Mouse (Mus musculus): ENCODE data around the gene Eqtn. TPM values are rescaled to one million over a fixed set of nuclear protein-coding genes. Genes with fewer than 3 reads are reported as not detected.

Eqtn gene
- 0.12 TPM in 1 of 2 replicates, not detected in the other for polyA plus RNA-seq (2015; fragmentation: Nextera tagmentation; extraction: Ambion mirVana)

DNA sequence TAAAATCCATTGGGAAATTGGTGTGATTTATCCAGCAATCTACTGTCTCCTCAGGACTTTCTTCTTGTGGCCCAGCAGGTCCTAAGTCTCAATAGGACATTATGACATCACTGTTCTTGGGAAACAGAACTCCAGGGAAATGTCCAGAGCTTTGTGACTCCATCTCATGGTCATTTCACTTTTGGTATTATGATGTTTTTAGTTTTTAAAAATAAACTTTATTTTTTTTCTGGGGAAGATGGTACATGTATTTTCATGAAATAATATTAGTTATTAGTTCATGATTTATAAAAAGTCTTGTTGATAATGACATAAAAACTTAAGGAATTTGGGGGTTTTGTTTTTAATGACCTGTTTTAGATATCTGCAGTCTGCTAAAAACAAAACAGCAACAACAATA lies at the start of gene Eqtn:
Gene Eqtn, minus strand, starts transcription at position 101 of the 400 bp plus-strand sequence.
- Histone ChIP-seq H3K27me3 (replicated peaks) (no peaks in the 10 kb centered on the region), H3K9me3 (no peaks in the 10 kb centered on the region), H3K4me1 (no peaks in the 10 kb centered on the region), H3K27ac (no peak within 1 kb of the TSS), H3K36me3 (no peaks in the 10 kb centered on the region), H3K4me2 (no peak within 1 kb of the TSS), H3K9ac (no peak within 1 kb of the TSS), H3K4me3 (replicated peaks) (no peak within 1 kb of the TSS)
- ATAC-seq (ENCODE audit: insufficient read depth, low FRiP score, low read depth): no peak

DNA sequence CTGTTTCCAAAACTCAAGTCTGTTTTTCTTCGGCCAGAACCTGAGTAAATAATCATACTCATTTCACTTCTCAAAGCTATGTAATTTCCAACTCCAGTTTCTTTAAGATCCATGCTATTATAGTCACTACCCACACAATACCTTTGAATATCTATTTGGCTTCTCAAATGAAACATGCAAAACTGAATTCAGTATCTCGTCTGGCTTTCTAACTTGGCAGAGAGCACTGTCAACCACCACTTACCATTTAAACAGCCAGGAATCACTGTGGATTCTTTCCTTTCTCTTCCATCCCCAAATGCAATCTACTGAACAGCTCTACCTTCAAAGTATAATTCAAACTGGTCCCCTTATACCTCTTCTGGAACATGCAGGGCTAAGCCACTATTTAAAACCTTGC lies 44.7 kb upstream of the Eqtn start:
- peaks cover 12% of the 10 kb centered on the region for H3K4me1 ChIP-seq
- H3K27ac ChIP-seq: no peak overlapping the region
- no peak overlapping the region for H3K9ac ChIP-seq
- H3K9me3 ChIP-seq: no peaks in the 10 kb centered on the region
- H3K36me3 ChIP-seq: peaks cover 4% of the 10 kb centered on the region; the same call in 1 of the 2 replicates
- no peak overlapping the region for H3K4me3 ChIP-seq (replicated peaks)
- H3K27me3 ChIP-seq (replicated peaks): no peaks in the 10 kb centered on the region
- H3K4me2 ChIP-seq: no peak overlapping the region
- WGBS: 90% methylated on average over 2 of the region's 2 CpGs
- ATAC-seq (ENCODE audit: insufficient read depth, low FRiP score, low read depth): no peak

DNA sequence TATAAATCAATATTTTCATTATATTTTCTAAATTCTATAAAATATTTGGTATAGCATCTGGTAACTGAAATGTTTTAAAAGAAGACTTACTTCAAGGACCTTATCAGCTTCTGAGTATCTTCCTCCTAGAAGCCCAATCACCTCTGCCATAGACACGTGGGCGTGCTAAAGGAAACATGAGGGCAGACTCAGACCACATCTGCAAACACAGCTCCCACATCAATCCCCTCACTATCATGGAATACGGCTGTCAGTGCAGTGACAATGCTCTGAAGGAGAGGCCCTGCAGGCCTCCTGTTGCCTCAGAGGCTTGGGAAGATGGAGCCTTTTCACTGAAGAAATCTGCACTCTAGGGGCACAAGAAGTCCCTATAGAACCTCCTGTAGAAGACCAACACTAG lies 24.1 kb upstream of the Eqtn start:
- H3K27me3 ChIP-seq (replicated peaks): no peaks in the 10 kb centered on the region
- no peak overlapping the region for H3K9ac ChIP-seq
- no peak overlapping the region for H3K27ac ChIP-seq
- no peak for ATAC-seq (ENCODE audit: insufficient read depth, low FRiP score, low read depth)
- H3K9me3 ChIP-seq: no peaks in the 10 kb centered on the region
- no peak overlapping the region for H3K4me3 ChIP-seq (replicated peaks)
- 80% methylated on average over 3 of the region's 3 CpGs for WGBS
- no peak overlapping the region for H3K4me2 ChIP-seq
- peaks cover 27% of the 10 kb centered on the region; the same call in 1 of the 2 replicates for H3K36me3 ChIP-seq
- no peaks in the 10 kb centered on the region for H3K4me1 ChIP-seq

DNA sequence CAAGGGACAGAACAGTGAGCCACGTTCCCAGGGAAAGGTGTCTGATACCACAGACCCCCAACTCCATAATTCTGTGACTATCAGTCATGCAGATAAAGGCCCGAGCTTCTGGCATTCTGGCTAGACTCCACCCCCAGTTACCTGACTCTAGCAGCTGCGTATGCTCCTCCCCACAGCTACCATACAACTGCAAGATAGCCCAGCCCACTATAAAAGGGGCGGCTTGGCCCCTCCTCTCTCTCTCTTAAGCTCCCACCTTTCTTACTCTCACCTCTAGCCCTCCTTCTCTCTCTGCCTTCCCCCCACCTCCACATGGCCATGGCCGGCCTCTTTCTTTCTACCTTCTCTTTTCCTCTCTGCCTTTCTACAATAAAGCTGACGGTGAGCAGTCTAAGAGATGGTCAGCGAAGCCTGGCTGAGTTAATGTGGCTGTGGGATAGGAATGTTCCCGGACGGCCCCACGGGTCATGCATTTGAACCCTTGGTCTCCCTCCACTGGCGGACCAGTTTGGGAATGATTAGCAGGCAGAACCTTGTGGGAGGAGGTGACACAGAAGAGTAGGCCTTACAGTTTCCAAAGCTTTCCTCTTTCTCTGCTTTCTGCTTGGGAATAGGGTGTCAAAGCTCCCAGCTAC lies 12.7 kb upstream of the Eqtn start:
- ATAC-seq (ENCODE audit: insufficient read depth, low FRiP score, low read depth): no peak
- Histone ChIP-seq H3K9me3 (no peaks in the 10 kb centered on the region), H3K27ac (no peak overlapping the region), H3K27me3 (replicated peaks) (no peaks in the 10 kb centered on the region), H3K36me3 (peaks cover 13% of the 10 kb centered on the region; the same call in 1 of the 2 replicates), H3K4me3 (replicated peaks) (no peak overlapping the region), H3K9ac (no peak overlapping the region), H3K4me1 (no peaks in the 10 kb centered on the region), H3K4me2 (no peak overlapping the region)
- WGBS: 77% methylated on average over 11 of the region's 11 CpGs

DNA sequence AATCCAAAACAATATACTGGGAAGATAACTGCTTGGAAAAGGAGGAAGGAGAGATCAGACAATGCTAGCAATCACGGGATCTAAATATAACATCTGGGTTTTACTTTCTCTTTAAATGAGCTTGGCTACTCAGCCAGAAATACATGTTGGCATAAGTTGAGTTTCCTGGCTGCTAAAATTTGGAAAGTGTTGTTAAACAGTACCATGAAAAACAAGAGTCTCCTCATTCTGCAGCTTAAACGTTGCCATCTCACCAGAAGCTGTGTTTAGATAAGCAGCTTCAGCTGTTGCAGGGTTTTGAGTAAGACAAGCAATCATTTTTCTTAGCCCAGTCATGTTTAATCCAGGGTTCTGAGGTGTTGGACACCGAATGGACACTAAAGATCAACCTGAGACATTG lies 26.9 kb downstream of the Eqtn start:
- H3K36me3 ChIP-seq: no peaks in the 10 kb centered on the region
- H3K27ac ChIP-seq: no peak overlapping the region
- H3K4me3 ChIP-seq (replicated peaks): no peak overlapping the region
- 43% methylated on average over 3 of the region's 3 CpGs for WGBS
- no peak overlapping the region for H3K9ac ChIP-seq
- H3K4me1 ChIP-seq: no peaks in the 10 kb centered on the region
- ATAC-seq (ENCODE audit: insufficient read depth, low FRiP score, low read depth): no peak
- H3K9me3 ChIP-seq: no peaks in the 10 kb centered on the region
- H3K4me2 ChIP-seq: no peak overlapping the region
- no peaks in the 10 kb centered on the region for H3K27me3 ChIP-seq (replicated peaks)

DNA sequence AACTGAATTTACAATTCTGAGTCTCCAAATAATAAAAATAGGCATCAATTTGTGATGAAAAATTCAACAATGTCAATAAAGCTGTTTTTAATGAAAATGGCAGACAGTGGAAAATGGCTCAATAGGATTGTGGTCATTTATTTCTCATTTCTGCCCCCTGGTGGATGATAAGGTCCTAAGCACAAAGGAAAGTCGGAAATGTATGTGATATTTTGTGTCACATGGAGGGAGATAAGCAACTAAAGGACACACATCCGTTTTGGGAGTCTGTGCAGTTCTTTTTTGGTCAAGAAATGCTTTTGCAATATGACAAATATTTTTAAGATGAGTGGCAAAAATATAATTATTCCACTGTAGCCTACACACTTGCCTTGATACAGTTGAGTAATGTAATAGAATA lies 27.9 kb downstream of the Eqtn start:
- Histone ChIP-seq H3K9me3 (no peaks in the 10 kb centered on the region), H3K27me3 (replicated peaks) (no peaks in the 10 kb centered on the region), H3K36me3 (no peaks in the 10 kb centered on the region), H3K4me1 (no peaks in the 10 kb centered on the region), H3K27ac (no peak overlapping the region), H3K4me2 (no peak overlapping the region), H3K9ac (no peak overlapping the region), H3K4me3 (replicated peaks) (no peak overlapping the region)
- 16% methylated on average over 2 of the region's 2 CpGs for WGBS
- no peak for ATAC-seq (ENCODE audit: insufficient read depth, low FRiP score, low read depth)

Other genes starting within 250 kb of the Eqtn start
- gene Tek, start 189.6 kb downstream of the Eqtn start, polyA plus RNA-seq (2015; fragmentation: Nextera tagmentation; extraction: Ambion mirVana): 11.5 TPM in 2 replicates
- gene Mysm1, start 50.3 kb upstream of the Eqtn start, polyA plus RNA-seq (2015; fragmentation: Nextera tagmentation; extraction: Ambion mirVana): 30.9 and 31.9 TPM in 2 replicates
- 102 and 103 TPM in 2 replicates for gene Jun, start 123.4 kb upstream of the Eqtn start, polyA plus RNA-seq (2015; fragmentation: Nextera tagmentation; extraction: Ambion mirVana)